Mouse (Mus musculus) limb, embryonic 14.5 days (tissue): ENCODE results near the gene Adipor2. TPM values are rescaled to one million over a fixed set of nuclear protein-coding genes. Genes with fewer than 3 reads are reported as not detected.

Experiments used
- ATAC-seq: fragments of 200-750 bp; cut with Nextera tagmentation; 2 replicates; pipeline ENCODE4 v1.8.0; 2017; ENCODE audit warnings: low read depth, moderate number of reproducible peaks, moderate TSS enrichment; ENCODE audit not compliant: low FRiP score
- DNase-seq: peaks from one replicate; pipeline ENCODE4 v3.0.0-alpha.2; 2015; ENCODE audit warnings: low spot score
- H3K27ac ChIP-seq: fragments of 300-500 bp; sonication (generic); replicated peaks from 2 replicates; pipeline ENCODE4 v1.5.1; 2014; ENCODE audit warnings: low read depth, mild to moderate bottlenecking, low read length, moderate library complexity, mixed read lengths
- H3K27me3 ChIP-seq: fragments of 300-500 bp; sonication (generic); 2 replicates; pipeline ENCODE4 v1.6.1; 2014; ENCODE audit warnings: low read length, mixed read lengths; ENCODE audit not compliant: control insufficient read depth, insufficient read depth
- H3K36me3 ChIP-seq: fragments of 300-500 bp; sonication (generic); 2 replicates; pipeline ENCODE4 v1.6.1; 2014; ENCODE audit warnings: mild to moderate bottlenecking, low read length, moderate library complexity, mixed read lengths; ENCODE audit not compliant: control insufficient read depth, insufficient read depth
- H3K4me1 ChIP-seq: fragments of 300-500 bp; sonication (generic); 2 replicates; pipeline ENCODE4 v1.6.1; 2014; ENCODE audit warnings: antibody characterized with exemption, low read length, mixed read lengths; ENCODE audit not compliant: control insufficient read depth, insufficient read depth
- H3K4me2 ChIP-seq: fragments of 300-500 bp; sonication (generic); replicated peaks from 2 replicates; pipeline ENCODE4 v1.6.1; 2014; ENCODE audit warnings: low read depth, mild to moderate bottlenecking, low read length, moderate library complexity; ENCODE audit not compliant: severe bottlenecking
- H3K4me3 ChIP-seq: fragments of 300-500 bp; sonication (generic); replicated peaks from 2 replicates; pipeline ENCODE4 v1.5.1; 2014; ENCODE audit warnings: low read length
- H3K9ac ChIP-seq: fragments of 300-500 bp; sonication (generic); 2 replicates; pipeline ENCODE4 v1.6.1; 2014; ENCODE audit warnings: mild to moderate bottlenecking, low read depth, low read length, moderate library complexity; ENCODE audit not compliant: severe bottlenecking
- H3K9me3 ChIP-seq: fragments of 300-500 bp; sonication (generic); 2 replicates; pipeline ENCODE4 v1.6.1; 2016; ENCODE audit warnings: low read length; ENCODE audit not compliant: control insufficient read depth
- POLR2A ChIP-seq: fragments of 200-500 bp; IDR thresholded peaks from 2 replicates; pipeline ENCODE4 v1.8.0; 2012; ENCODE audit warnings: inconsistent platforms, mild to moderate bottlenecking, moderate library complexity, borderline replicate concordance; ENCODE audit not compliant: insufficient read depth, insufficient read length; ENCODE audit errors: extremely low read depth
- WGBS: fragments of 180-500 bp; shearing (Covaris S2); extraction: QIAGEN DNeasy Blood & Tissue Kit; methylation state at CpG from one replicate; pipeline ENCODE4 v1.1.7; 2014; 5-methylcytosine and 5-hydroxymethylcytosine counted together
- polyA plus RNA-seq, 2 experiments: library from polyadenylated mRNA; depleted of rRNA in 1 of 2; stranded (reverse) in 1 of 2; unstranded in 1 of 2; fragments of >200 nt; fragmentation: Nextera tagmentation in 1 of 2; extraction: Ambion mirVana in 1 of 2; gene quantifications; 2 replicates each; pipeline versions ENCODE4 v1.2.1 to v1.2.3; 2012 to 2014

The Adipor2 gene
- polyA plus RNA-seq, 2 experiments: 28.1 to 35.5 TPM

DNA sequence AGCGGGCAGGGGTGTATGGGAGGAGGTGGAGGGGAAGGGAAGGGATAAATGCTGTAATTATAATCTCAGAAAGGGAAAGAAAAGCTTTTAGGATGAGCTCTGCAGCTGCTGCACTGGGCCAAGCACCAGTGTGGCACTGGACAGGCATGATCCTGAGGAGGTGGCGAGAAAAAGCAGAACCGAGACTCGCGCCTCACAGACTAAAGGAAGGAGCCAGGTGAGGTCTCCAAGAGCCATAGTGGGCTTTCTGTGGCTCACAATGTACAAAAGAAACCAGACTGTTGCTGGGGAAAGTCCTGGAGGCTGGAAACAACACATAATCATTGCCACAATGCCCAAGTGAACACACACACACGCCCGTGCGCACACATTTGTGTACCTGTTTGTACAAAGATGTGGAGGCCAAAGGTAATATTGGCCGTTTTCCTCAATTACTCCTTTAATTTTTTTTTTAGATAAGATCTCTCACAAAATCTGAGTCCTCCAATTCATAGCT, 66.8 kb downstream of the Adipor2 start:
- Histone ChIP-seq H3K27ac (no peak overlapping the region), H3K9me3 (no peaks in the 10 kb centered on the region), H3K4me3 (no peak overlapping the region), H3K4me2 (no peak overlapping the region), H3K4me1 (no peaks in the 10 kb centered on the region), H3K27me3 (no peaks in the 10 kb centered on the region), H3K36me3 (peaks cover 27% of the 10 kb centered on the region), H3K9ac (no peak overlapping the region)
- DNase-seq (no peak), ATAC-seq (no peak)
- TF ChIP-seq POLR2A: no peak
- 81% methylated on average over 9 of the region's 9 CpGs for WGBS

DNA sequence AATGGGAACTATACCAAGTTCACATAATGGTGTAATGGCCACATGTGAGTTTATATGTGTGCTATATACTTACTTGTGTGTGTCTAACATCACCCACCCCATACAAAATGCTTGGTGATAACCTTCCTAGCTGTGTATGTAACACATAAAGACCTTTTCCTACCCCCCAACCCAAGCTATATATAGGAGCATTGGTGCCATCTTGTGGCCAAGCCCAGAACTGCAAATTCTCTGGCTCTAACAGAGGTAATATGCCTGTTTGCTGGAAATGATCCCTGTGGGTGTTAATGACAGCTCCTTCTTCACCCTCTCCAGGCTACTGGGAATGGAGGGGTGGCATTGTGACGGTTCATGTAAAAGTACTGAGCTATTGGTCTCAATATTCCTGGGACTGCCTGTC, 69.3 kb downstream of the Adipor2 start:
- Histone ChIP-seq H3K36me3 (peaks cover 1% of the 10 kb centered on the region), H3K4me2 (no peak overlapping the region), H3K4me3 (no peak overlapping the region), H3K9me3 (no peaks in the 10 kb centered on the region), H3K27ac (no peak overlapping the region), H3K9ac (no peak overlapping the region), H3K4me1 (no peaks in the 10 kb centered on the region), H3K27me3 (no peaks in the 10 kb centered on the region)
- ATAC-seq: 0 out of 2 replicates have a peak, but pooled peaks have one; percentile 50
- peak; percentile 92 for DNase-seq
- WGBS: 0% methylated on average over 1 of the region's 1 CpGs
- no peak for TF ChIP-seq POLR2A

DNA sequence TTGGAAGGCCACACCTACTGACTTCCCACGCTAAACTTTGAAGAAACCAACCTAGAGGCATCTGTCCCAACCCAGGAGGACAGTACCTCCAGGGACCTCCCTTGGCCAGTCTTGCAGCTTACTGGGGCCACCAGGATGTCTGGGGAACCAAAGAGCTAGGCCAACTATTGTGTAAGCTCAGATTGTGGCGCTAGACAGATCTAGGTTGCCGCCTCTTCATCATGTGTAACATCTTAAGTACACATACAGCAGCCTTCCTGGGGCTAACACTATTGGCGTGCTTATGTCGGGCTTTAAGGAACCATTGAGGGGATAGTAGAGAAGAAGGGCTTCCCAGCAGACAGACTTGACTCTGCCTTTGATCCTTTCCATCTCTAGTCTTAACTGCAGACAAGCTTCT, 69.7 kb downstream of the Adipor2 start:
- DNase-seq (no peak), ATAC-seq (no peak)
- no peak overlapping the region for H3K4me3 ChIP-seq
- no peaks in the 10 kb centered on the region for H3K27me3 ChIP-seq
- TF ChIP-seq POLR2A: no peak
- H3K36me3 ChIP-seq: no peaks in the 10 kb centered on the region
- no peak overlapping the region for H3K9ac ChIP-seq
- no peak overlapping the region for H3K27ac ChIP-seq
- no peaks in the 10 kb centered on the region for H3K4me1 ChIP-seq
- 72% methylated on average over 5 of the region's 5 CpGs for WGBS
- H3K4me2 ChIP-seq: no peak overlapping the region
- no peaks in the 10 kb centered on the region for H3K9me3 ChIP-seq

DNA sequence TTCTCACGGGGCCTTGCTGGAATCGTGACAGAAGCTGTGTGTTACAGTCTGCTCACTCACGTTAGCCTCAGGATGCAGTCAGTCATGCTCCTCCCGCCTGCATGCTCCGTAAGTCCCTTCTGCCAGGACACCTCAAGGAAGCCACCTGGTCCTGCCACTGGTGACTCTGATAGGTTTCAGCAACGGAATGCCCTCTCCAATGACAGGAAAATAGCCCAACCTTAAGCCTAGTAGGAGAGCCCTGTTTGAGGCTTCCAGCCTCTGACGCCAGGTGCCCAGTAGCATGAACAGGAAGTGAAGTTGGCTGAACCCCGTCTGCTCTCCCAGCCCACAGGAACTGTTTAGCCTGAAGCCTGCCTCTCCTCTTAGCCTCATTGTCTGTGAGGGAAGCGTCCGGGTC, 71.2 kb downstream of the Adipor2 start:
- Histone ChIP-seq H3K9me3 (no peaks in the 10 kb centered on the region), H3K4me2 (no peak overlapping the region), H3K4me3 (no peak overlapping the region), H3K36me3 (no peaks in the 10 kb centered on the region), H3K27ac (no peak overlapping the region), H3K9ac (no peak overlapping the region), H3K27me3 (no peaks in the 10 kb centered on the region), H3K4me1 (no peaks in the 10 kb centered on the region)
- no peak for TF ChIP-seq POLR2A
- ATAC-seq: no peak
- DNase-seq: no peak
- WGBS: 53% methylated on average over 10 of the region's 10 CpGs

DNA sequence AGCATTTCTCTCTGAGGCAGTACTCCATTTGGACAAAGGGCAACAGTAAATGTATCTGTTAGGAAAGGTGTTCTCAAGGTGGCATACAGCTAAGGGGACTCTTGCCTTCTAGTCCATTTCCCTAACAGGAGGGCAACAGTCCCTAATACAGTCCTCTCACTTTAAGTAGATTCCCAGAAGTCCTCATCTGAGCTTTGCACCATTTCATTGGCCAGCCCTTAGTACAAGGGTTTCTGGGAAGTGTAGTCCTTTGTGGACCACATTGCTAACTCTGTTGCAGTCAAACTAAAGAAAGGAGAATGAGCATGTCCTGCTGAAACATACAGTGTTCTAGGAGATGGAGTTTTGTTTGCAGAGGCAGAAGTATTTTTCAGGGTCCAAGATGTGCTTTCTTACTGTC, 76.1 kb downstream of the Adipor2 start:
- no peaks in the 10 kb centered on the region for H3K36me3 ChIP-seq
- DNase-seq (peak; percentile 43), ATAC-seq (peak; percentile 70; the same call in 1 of the 2 replicates)
- no peak overlapping the region for H3K27ac ChIP-seq
- H3K4me1 ChIP-seq: no peaks in the 10 kb centered on the region
- H3K27me3 ChIP-seq: no peaks in the 10 kb centered on the region
- no peaks in the 10 kb centered on the region for H3K9me3 ChIP-seq
- TF ChIP-seq POLR2A: no peak
- H3K4me3 ChIP-seq: no peak overlapping the region
- H3K4me2 ChIP-seq: no peak overlapping the region
- H3K9ac ChIP-seq: no peak overlapping the region
